Mouse (Mus musculus) C2C12 (cell line): ENCODE results near the gene Ift52.

Experiments used
- CTCF ChIP-seq: IDR thresholded peaks from one replicate; pipeline ENCODE4 v1.5.1; 2011; ENCODE audit not compliant: control insufficient read depth, insufficient read depth, insufficient read length
- MAX ChIP-seq: IDR thresholded peaks from one replicate; pipeline ENCODE4 v1.6.1; 2011; ENCODE audit warnings: mild to moderate bottlenecking, control low read depth
- MYOD1 ChIP-seq: IDR thresholded peaks from one replicate; pipeline ENCODE4 v1.6.1; 2011; ENCODE audit warnings: low read depth; ENCODE audit not compliant: control insufficient read depth, insufficient read length
- MYOG ChIP-seq: IDR thresholded peaks from one replicate; pipeline ENCODE4 v1.6.1; 2011; ENCODE audit not compliant: control insufficient read depth, insufficient read length; ENCODE audit errors: extremely low read depth

GRCm38 (mm10) chr2:163054335-163054840 is 37.2 kb downstream of the Ift52 start, which contains the start of gene Mybl2:
- no peak for TF ChIP-seq CTCF
- peak; percentile 86 for TF ChIP-seq MAX
- TF ChIP-seq MYOD1: no peak
- no peak for TF ChIP-seq MYOG
